Mouse (Mus musculus) kidney, adult 9 months (tissue): ENCODE data around the gene Gm8882.
"Not testable (repeated sequence)": the region's sequence is repeated elsewhere in the genome, so short reads cannot be mapped to it uniquely, and the experiment has no call there.

Experiments
- DNase-seq: peaks from one replicate; pipeline ENCODE4 v3.0.0; 2022

Gm8882 gene

DNA sequence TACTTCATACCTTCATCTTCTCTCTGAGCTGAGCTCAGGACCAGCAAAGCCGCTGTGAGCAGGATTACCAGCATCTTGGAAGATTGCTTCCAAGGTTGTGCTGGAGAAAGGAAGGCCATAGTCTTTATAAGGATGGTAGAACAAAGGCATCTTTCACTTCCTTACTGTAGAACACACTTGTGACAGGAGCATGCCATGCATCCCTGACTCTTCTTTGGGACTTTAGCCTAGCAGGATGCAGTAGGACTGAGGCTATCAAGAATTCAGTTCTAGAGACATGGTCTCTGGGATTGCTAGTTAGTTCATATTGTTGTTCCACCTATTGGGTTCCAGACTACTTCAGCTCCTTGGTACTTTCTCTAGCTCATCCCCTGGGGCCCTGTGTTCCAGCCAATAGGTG lies at the start of gene Gm8882:
Gm8882 (minus strand) TSS at position 101 of the 400 bp plus-strand sequence.
- DNase-seq = not testable (repeated sequence)

DNA sequence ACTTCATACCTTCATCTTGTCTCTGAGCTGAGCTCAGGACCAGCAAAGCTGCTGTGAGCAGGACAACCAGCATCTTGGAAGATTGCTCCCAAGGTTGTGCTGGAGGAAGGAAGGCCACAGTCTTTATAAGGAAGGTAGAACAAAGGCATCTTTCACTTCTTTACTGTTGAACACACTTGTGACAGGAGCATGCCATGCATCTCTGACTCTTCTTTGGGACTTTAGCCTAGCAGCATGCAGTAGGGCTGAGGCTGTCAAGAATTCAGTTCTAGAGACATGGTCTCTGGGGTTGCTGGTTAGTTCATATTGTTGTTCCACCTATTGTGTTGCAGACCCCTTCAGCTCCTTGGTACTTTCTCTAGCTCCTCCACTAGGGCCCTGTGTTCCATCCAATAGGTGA lies 49.3 kb downstream of the Gm8882 start, which contains the start of gene Prpmp5:
Prpmp5 (minus strand) TSS at position 101 of the 400 bp plus-strand sequence.
- DNase-seq = not testable (repeated sequence)
